Mouse (Mus musculus) CH12.LX (cell line): ENCODE measurements around the gene Narfl. TPM values are rescaled to one million over a fixed set of nuclear protein-coding genes. Genes with fewer than 3 reads are reported as not detected.

ENCODE experiments used
- DNase-seq: peaks from one replicate; pipeline ENCODE4 v3.0.0-alpha.2; 2013; ENCODE audit errors: extremely low read depth
- H3K27ac ChIP-seq: 2 replicates; pipeline ENCODE4 v1.5.1; 2012; ENCODE audit warnings: low read depth, mild to moderate bottlenecking, control low read depth, moderate library complexity; ENCODE audit not compliant: insufficient read depth
- H3K27me3 ChIP-seq: replicated peaks from 2 replicates; pipeline ENCODE3; 2012; ENCODE audit warnings: inconsistent platforms
- H3K36me3 ChIP-seq, 2 experiments: replicated peaks in 1 of 2; 2 replicates each; pipeline versions ENCODE3 to v1.6.1; 2012; ENCODE audit warnings: inconsistent platforms in 1 of 2, low read length in 1 of 2, mild to moderate bottlenecking in 1 of 2, mixed read lengths in 1 of 2, moderate library complexity in 1 of 2; ENCODE audit not compliant: control insufficient read depth in 1 of 2, insufficient read depth in 1 of 2
- H3K4me1 ChIP-seq, 2 experiments: 2 replicates each; pipeline ENCODE4 v1.6.1; 2012; ENCODE audit warnings: inconsistent platforms in 1 of 2, moderate library complexity in 1 of 2; ENCODE audit not compliant: insufficient read depth in 2 of 2, control insufficient read depth in 1 of 2
- H3K4me2 ChIP-seq: 2 replicates; pipeline ENCODE4 v1.6.1; 2012; ENCODE audit warnings: low read depth, mild to moderate bottlenecking, control low read depth; ENCODE audit not compliant: poor library complexity, insufficient read depth, severe bottlenecking
- H3K4me3 ChIP-seq, 3 experiments: fragments of 150-350 bp in 1 of 3; sonication (generic) in 1 of 3; replicated peaks in 1 of 3; 2 replicates each; pipeline versions ENCODE3 to v1.5.1; 2011 to 2012; ENCODE audit warnings: low read depth in 2 of 3, low read length in 2 of 3, mild to moderate bottlenecking in 2 of 3, moderate library complexity in 2 of 3, control low read depth in 1 of 3, improper control_type of control experiment in 1 of 3, inconsistent platforms in 1 of 3, mixed read lengths in 1 of 3; ENCODE audit not compliant: poor library complexity in 1 of 3
- H3K79me2 ChIP-seq: replicated peaks from 2 replicates; pipeline ENCODE4 v1.6.1; 2012; ENCODE audit warnings: mild to moderate bottlenecking, moderate library complexity; ENCODE audit not compliant: control insufficient read depth, poor library complexity, insufficient read depth, severe bottlenecking; ENCODE audit errors: extremely low read depth
- H3K9ac ChIP-seq: 2 replicates; pipeline ENCODE4 v1.6.1; 2012; ENCODE audit warnings: low read depth, mild to moderate bottlenecking, control low read depth, moderate library complexity; ENCODE audit not compliant: insufficient read depth
- H3K9me3 ChIP-seq: replicated peaks from 2 replicates; pipeline ENCODE3; 2012; ENCODE audit warnings: low read length, inconsistent platforms, mixed read lengths
- BHLHE40 ChIP-seq: IDR thresholded peaks from 2 replicates; pipeline ENCODE4 v1.6.1; 2011; ENCODE audit warnings: mild to moderate bottlenecking, low read depth, low read length, improper control_type of control experiment
- JUN ChIP-seq: IDR thresholded peaks from 2 replicates; pipeline ENCODE4 v1.6.1; 2011; ENCODE audit warnings: low read depth, mild to moderate bottlenecking, low read length, improper control_type of control experiment, moderate library complexity; ENCODE audit not compliant: insufficient read depth
- JUND ChIP-seq: conservative IDR thresholded peaks from 2 replicates; pipeline ENCODE4 v1.6.1; 2011; ENCODE audit warnings: low read depth, low read length, improper control_type of control experiment
- MAX ChIP-seq: IDR thresholded peaks from 2 replicates; pipeline ENCODE4 v1.6.1; 2011; ENCODE audit warnings: low read length, improper control_type of control experiment
- MYC ChIP-seq: IDR thresholded peaks from 2 replicates; pipeline ENCODE4 v1.6.1; 2011; ENCODE audit warnings: low read depth, mild to moderate bottlenecking, improper control_type of control experiment, low read length
- SIN3A ChIP-seq: IDR thresholded peaks from 2 replicates; pipeline ENCODE4 v1.6.1; 2012; ENCODE audit warnings: low read length, improper control_type of control experiment, inconsistent platforms
- TCF12 ChIP-seq: IDR thresholded peaks from 2 replicates; pipeline ENCODE4 v1.6.1; 2014; ENCODE audit warnings: low read depth, mild to moderate bottlenecking, inconsistent platforms, low read length, improper control_type of control experiment
- ZKSCAN1 ChIP-seq: IDR thresholded peaks from 2 replicates; pipeline ENCODE4 v1.6.1; 2012; ENCODE audit warnings: low read depth, inconsistent platforms, low read length, improper control_type of control experiment, borderline replicate concordance
- ZNF384 ChIP-seq: IDR thresholded peaks from 2 replicates; pipeline ENCODE4 v1.6.1; 2012; ENCODE audit warnings: low read depth, low read length, improper control_type of control experiment, inconsistent platforms
- dilution Hi-C: fragments of 300-500 bp; cut with MboI; formaldehyde crosslinking; loops from 2 replicates; pipeline ENCODE4 v1.14.3; 2020; ENCODE audit warnings: low sequenced_read_pairs; ENCODE audit not compliant: extremely low pct_unique_long_range_greater_than_20kb, extremely low pct_ligation_motif_present
- in situ Hi-C: fragments of 300-500 bp; cut with MboI; formaldehyde crosslinking; loops from 3 replicates; pipeline ENCODE4 v1.14.3; 2019; ENCODE audit warnings: low sequenced_read_pairs, low pct_ligation_motif_present, low pct_unique_long_range_greater_than_20kb, mixed read lengths
- polyA plus RNA-seq: library from polyadenylated mRNA; unstranded; fragments of >175 nt; gene quantifications from 2 replicates; pipeline ENCODE4 v1.2.1, GENCODE M21; 2012; ENCODE audit warnings: low read depth; ENCODE audit not compliant: insufficient read length
- total RNA-seq, 2 experiments: library from RNA; depleted of rRNA; stranded (reverse); fragments of 300-350 nt in 1 of 2; fragments of >200 nt in 1 of 2; gene quantifications; 2 replicates each; pipeline ENCODE4 v1.2.3; 2012 to 2014

Narfl gene
- total and polyA plus RNA-seq, 3 experiments = 13.3 to 22.0 (median 16.5) TPM

DNA sequence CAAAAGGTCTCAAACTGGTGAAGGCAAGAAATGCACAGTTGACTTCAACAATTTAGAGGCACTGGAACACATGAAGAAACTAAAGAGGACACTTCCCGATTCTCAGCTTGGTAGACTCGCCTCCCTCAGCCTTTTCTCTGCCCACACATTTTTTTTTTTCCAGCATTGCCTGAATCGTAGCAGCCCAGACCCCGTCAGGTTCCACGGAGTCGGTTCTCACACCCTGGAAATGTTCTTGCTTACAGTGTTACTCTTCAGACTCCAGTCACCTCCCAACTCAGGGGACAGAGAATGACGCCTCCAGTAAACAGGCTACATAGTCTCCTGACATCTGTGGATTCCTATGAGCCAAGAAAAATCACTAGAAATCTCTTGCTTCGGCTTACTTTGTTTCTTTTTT is 13.4 kb upstream of the Narfl start:
- Histone ChIP-seq H3K79me2 (no peaks in the 10 kb centered on the region), H3K36me3 (no peaks in the 10 kb centered on the region), H3K4me1 (no peaks in the 10 kb centered on the region), H3K9ac (no peak overlapping the region), H3K4me3 (no peak overlapping the region), H3K9me3 (no peaks in the 10 kb centered on the region), H3K4me2 (no peak overlapping the region), H3K27ac (no peak overlapping the region), H3K27me3 (peaks cover 86% of the 10 kb centered on the region)
- no peak for DNase-seq
- TF ChIP-seq ZNF384 (no peak), JUN (no peak), BHLHE40 (no peak), TCF12 (no peak)
- dilution Hi-C loops (no loop called here), in situ Hi-C loops (no loop called here)

GRCm38 (mm10) chr17:25761561-25761970 is 12.0 kb upstream of the Narfl start:
- H3K4me2 ChIP-seq = no peak overlapping the region
- no peaks in the 10 kb centered on the region for H3K9me3 ChIP-seq
- no peak overlapping the region for H3K9ac ChIP-seq
- peaks cover 84% of the 10 kb centered on the region for H3K27me3 ChIP-seq
- no peaks in the 10 kb centered on the region for H3K36me3 ChIP-seq
- in situ Hi-C loops = no loop called here
- no peak for DNase-seq
- no peaks in the 10 kb centered on the region for H3K79me2 ChIP-seq
- H3K4me3 ChIP-seq = no peak overlapping the region
- H3K4me1 ChIP-seq = no peaks in the 10 kb centered on the region
- no peak for TF ChIP-seq MYC
- TF ChIP-seq SIN3A = no peak
- no peak for TF ChIP-seq ZKSCAN1
- TF ChIP-seq MAX = no peak
- TF ChIP-seq JUND = no peak
- dilution Hi-C loops = no loop called here
- H3K27ac ChIP-seq = no peak overlapping the region

- Histone ChIP-seq H3K4me3 (no peak overlapping the region), H3K36me3 (no peaks in the 10 kb centered on the region), H3K9me3 (no peaks in the 10 kb centered on the region), H3K27me3 (peaks cover 84% of the 10 kb centered on the region), H3K4me1 (no peaks in the 10 kb centered on the region), H3K27ac (no peak overlapping the region), H3K79me2 (no peaks in the 10 kb centered on the region), H3K9ac (no peak overlapping the region), H3K4me2 (no peak overlapping the region)
- dilution Hi-C loops = no loop called here
- in situ Hi-C loops = no loop called here
- DNase-seq = no peak
- TF ChIP-seq JUN (no peak), ZKSCAN1 (no peak)
These were observed 11.0 kb upstream of the Narfl start for GRCm38 (mm10) chr17:25762591-25762990.
